Mouse (Mus musculus) embryo, embryonic 10.5 days (tissue): ENCODE data around the gene Ddb2.
A peak's percentile ranks its signal among the peaks of the same experiment; 100 is the strongest.

Experiments
- DNase-seq: peaks from one replicate; pipeline ENCODE4 v3.0.0-alpha.2; 2015; ENCODE audit warnings: low spot score

Ddb2 gene

DNA sequence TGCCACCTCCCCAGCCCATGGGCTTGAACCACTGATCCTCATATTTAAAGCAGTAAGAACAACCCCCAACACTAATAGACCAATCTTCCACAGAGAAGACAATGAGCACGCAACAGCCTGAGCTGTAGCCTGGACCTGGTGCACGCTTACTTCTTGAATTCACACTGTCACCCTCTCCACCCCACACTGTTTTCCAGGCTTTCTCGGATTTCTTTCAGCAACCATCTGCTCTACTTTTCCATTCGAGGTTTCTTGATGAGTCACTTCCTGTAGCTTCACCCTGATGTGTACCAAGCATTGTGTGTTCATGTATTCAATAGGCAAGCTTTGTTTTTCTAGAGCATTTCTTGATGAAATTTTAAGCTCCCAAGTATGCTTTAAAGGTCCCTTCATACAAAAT, 49.4 kb downstream of the Ddb2 start:
- no peak for DNase-seq

DNA sequence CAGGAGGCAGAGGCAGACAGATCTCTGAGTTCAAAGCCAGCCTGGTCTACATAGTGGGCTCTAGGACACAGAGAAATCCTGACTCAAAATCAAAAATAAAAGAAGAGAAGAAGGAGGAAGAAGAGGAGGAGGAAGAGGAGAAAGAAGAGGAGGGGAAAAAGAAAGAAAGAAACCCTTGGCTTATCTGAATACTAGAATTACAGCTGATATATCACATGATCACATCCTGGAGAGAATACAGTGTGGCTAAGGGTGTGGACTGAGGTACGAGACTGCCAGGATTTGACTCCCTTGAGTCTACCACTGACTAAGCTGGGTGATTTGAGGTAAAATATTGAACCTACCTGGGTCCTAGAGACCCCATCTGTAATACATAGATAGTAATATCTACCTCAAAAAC, 50.6 kb downstream of the Ddb2 start:
- DNase-seq, result no peak

DNA sequence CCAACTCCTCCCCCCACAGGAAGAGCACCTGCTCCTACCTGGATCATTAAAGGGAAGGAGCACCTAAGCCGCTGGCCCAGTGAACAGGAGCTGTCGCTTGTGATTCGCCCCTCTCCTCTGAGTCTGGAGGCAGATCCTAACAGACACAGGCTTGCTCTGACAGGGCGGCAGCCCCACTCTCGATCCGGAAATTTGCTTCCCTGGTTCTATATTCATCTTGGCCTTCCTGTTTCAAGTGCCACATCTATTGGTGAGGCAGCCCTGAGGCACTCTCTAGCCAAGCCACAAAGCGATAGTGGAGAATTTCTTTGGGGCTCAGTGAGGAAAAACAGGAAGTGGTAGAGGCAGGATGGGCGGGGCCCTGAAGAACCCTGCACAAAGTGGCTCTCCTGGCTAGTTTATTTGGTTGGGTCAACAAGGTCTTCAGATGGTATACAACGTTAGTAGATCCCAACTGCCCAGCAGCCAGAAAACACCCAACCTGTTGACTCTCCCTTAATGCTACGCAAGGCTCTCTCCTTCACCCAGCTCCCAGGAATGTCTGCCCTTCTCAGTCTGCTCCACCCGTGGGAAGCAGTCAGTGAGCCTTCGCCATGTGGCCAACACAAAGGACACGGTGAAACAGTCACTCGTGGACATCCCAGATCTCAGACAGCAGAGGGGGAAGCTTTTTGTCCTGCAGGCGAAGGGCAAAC, 52.9 kb downstream of the Ddb2 start, which contains the start of gene Madd:
Madd (minus strand) TSS at position 127 of the 695 bp plus-strand sequence.
- no peak for DNase-seq

DNA sequence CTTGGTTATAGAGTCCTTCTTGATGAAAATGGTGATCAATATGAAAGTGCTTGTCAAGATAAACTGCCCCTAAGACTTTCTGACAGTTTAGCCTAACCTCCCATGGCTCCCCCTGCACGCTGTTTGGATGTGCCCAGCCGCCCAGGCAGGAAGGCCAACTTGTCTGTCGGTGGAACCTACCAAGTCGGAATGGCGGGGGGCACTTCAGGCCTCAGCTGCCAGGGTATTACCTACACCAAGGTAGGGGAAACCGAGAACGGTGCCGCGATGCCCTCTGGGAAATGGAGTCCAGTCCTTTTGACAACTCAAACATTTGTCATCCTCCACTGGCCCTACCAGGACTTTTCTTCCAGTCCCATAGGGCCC, 53.7 kb downstream of the Ddb2 start:
- peak; percentile 97 for DNase-seq

DNA sequence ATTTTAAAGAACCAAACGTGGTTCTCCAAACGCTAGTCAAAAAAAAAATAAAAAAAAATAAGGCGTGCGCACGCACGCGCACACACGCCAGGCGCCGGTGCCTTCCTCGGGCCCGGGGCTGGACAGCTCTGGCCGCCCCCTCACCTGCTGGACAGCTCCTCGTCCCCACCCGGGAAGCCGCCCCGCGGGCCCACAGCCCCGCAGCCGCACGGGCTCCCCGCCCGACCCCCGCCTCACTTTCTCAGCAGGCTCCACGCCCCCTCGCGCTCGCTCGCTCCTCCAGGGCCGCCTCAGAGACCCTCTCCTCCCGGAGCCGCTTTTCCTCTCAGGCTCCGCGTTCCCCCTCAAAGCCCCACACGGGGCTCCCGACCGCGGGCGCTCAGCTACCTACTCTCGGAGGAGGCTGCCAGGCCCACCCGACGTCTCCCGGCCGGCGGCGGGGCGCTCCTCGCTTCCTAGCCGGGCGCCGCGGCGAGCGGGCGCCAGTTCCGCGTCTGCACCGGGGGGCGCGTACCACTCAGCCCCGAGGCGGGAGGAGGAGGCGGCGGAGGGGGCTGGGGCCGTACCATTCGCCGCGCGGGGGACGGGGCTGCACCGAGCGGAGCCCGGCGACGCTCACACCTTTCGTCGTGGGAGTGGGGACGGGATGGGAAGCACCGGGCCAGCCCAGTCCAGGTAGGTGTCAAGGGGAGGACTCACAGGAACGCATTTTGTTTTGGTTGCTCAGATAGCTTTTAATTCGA, 54.2 kb downstream of the Ddb2 start:
- DNase-seq, result peak; percentile 88

DNA sequence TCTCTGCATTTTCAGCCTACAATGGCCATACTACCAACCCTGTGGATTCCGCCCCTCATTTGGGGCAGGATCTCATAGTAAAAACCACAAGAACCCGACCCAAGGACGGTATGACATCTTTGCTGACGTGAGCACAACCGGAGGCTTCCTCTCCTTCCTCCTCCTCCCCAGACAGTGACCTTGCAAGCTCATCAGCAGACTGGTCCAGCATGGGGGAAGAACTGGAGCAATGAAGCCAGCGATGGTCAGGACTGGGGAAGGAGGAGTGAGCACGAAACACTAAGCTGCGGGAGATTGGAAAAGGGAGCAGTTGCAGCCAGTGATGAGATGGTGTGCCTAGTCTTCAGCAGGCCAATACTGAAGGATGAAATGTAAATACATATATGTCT, 54.8 kb downstream of the Ddb2 start:
- DNase-seq, result peak; percentile 20

DNA sequence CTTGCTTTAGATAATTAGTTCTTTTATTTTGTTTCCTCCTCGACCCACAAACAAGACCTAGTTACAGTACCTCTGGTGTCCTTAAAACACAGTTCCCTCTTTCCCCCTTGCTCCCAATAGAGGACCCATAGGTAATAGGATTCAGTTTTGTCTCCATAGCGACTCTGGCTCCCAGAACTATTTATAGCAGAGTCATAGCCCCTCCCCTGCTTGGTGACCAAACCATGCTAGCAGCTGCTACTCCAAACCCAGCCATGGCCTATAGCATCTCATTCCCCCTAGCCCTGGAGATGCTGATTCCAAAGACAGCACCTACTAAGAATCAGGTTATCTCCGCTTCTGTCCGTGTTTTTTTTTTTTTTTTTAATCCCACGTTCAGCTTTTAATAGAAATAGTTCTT, 56.1 kb downstream of the Ddb2 start:
- DNase-seq, result no peak

DNA sequence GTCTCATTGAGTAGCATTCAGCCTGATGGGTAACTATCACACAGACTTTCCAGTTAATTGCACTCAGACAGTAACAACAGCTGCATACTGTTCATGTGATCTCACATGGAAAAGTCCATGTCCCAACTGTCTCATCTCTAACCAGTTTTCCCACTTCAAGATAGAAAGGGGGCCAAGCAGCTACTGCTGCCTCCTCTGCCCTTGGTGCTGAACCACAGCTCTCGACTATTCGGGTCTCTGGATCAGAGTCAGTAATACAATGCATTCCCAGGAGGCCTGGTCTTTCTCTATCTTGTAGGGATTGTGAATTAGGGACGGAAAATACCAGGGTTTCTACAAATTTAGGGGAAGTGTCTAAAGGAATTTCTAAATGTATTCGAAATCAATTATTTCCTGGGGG, 57.0 kb downstream of the Ddb2 start:
- no peak for DNase-seq

DNA sequence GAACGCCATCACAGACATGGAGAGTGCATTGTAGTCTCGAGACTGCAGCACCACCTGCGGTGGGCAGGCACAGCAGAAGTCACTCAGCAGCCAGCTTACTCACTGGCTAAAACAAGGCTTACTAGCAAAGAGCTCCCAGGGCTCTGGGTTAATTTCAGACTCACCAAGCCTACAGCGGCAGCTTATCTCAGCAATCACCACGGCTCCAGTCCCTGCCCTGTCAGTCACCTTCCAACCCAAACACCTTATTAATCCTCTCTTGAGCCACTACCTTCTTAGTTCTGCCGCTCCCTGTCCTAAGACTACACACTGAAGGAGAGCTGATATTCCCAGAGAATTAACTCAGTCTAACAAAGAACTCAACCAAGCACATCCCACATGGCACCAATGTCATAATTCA, 60.5 kb downstream of the Ddb2 start:
- no peak for DNase-seq

DNA sequence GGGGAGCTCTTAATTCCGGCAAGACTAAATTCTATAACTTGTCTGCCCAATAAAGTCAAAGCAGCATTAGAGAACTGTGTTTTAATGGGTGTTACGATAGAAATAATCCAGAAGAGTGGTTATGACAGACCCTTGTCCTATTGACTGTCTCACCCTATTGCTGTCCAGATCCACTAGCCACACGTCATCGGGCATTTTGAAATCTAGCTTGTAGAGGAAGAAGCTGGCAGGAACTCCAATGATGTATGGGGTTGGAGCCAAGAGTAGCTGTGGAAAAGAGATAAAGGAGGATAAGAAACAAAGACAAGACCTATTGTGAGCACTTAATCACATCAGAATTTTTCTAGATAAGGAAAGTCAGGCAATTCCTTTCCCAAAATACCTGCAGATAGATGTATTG, 61.3 kb downstream of the Ddb2 start:
- DNase-seq, result no peak

DNA sequence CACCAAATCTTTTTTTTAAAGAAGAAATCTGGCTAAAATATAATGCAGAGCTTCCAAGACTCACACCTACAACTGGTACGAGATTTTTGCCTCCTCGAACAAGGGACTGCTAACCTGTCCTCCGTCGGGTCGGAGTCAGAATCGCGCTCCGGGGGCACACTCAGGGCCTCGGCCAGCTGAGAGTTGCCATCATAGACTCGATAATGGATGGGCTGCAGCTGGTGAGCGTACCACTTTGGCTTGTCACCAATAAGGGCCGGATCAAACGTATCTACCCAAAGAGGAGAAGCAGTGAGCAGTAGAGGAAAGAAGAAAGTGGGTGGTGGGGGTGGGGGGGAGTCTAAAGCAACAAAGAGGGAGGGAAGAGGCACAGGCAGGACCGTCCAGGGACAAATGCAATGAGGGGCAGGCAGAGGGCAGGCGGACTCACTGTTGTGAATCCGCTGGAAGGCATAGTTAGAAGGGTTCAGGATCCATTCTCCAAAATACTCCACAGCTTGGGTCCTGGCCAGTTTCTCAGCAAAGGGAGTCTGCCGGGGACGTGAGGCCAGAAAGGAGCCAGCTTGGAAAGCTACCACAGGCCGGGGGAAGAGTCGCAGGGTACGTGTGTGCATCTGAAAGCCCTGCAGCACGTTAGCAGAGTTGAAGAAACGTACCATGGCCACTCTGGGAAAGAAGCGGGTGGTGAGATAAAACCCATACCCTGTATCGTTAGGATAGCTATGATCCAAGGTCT, 67.0 kb downstream of the Ddb2 start:
- no peak for DNase-seq

DNA sequence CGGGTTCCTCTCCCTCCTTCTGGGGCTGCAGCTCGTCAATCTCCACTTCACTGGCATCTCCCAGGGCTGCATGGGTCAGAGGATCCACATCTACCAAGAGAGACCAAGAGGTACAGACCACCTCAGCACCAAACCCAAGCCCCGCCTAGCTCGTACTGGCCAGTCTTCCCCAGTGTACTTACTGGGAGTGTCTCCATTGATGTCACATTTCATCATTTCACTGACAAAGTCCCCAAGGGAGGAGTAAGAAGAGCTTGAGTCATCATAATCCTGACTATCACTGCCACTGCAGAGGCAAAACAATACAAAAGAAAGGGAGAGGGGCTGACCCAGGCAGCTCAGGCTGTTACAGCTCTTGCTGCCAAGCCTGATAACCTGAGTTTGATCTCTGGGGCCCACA, 69.2 kb downstream of the Ddb2 start:
- no peak for DNase-seq

DNA sequence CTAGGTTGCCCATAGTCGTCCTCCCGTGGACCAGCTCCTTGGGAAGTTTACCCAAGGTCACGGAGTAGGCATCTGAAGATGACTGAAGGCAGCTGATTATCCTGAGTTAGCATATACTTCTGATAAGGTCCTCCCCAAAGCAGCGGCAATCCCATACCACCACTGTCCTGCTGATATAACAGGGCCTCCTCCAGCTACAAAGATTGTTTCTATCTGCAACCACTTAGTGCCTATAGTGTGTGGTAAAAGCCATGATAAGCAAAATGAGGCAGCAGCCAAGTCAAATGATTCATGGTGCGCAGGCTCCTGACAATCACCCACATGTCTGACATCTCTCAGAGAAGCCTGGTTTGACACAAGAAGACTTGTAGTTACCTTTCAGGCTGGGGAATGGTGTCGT, 71.8 kb downstream of the Ddb2 start:
- no peak for DNase-seq

DNA sequence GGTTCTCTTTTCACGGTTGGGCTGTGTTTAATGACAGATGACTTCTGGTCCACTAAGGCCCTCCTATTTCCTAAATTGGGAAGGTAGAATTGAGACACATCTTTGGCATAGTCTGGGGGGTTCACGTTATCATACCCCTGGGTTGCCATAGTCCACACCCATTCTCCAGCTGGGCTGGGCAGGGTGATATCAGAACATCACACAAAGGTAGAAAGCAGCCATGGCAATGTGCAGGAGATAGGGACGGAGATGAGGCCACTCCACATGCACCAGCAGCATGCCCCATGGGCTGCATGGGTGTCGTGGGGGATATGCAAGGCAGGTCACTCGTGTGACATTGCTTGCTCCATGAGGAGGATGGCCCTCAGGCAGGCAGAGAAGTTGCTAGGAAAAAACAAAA, 73.2 kb downstream of the Ddb2 start:
- DNase-seq, result no peak

DNA sequence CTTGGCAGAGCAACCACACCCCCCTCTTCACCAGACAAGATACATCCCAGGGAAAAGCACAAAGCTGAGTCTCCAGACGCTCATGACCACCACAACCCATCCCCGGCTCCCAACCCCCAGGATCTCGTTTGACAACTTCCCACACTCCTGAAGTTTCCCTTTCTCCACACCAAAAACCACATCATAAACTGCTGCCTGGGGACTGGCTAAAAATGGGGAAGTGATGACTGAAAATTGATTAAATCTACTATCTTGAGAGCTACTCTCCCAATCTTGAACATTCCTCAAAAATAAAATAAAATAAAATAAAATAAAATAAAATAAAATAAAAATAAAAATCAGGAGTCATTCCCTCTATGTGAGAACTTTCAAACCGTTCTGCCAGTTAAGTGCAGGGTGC, 73.8 kb downstream of the Ddb2 start:
- no peak for DNase-seq
